Mouse (Mus musculus) regulatory T cell (primary cell): Measurements from ENCODE around the gene Mlc1.

Experiments
- in situ Hi-C: fragments of 300-600 bp; cut with MboI, MseI; formaldehyde crosslinking; loops from one replicate; pipeline ENCODE4 v1.15.1; 2025; ENCODE audit warnings: high pct_unique_total_duplicates

Mlc1 gene

DNA sequence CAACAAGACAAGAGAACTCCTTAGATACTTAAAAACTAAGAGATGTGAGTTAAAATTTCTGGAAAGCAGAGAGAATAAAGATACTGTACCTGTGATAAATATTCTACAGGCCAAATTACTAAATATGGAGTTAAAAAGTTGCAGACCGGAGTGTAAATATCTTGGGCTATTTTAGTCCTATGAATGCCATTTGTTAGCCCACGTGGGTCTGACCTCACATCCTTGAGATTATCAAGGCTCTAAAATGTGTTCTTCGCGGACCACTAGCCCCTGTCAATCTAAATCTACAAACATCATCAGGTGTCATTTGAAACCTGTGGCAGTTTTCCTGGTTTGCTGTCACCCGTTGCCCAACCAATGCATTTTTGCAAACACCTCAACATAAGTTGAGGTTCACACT, 36.0 kb downstream of the Mlc1 start:
- in situ Hi-C loops = no loop called here

DNA sequence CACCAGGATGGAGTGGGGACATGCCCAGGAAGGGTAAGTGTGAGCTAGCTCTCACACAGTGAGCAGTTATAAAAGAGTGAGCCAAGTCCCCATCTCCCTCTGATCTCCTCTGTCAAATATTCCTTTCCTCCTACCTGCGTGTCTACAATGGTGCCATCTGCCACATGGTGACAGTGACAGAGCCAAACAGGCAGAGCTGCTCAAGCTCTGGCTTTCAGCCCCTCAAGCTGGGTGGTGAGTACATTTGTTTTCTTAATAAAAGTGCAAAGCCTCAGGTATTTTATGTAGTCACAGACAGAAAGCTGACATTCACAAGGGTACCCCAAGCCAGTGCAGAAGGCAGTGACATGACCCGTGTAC, 41.5 kb downstream of the Mlc1 start:
- in situ Hi-C loops = no loop called here

DNA sequence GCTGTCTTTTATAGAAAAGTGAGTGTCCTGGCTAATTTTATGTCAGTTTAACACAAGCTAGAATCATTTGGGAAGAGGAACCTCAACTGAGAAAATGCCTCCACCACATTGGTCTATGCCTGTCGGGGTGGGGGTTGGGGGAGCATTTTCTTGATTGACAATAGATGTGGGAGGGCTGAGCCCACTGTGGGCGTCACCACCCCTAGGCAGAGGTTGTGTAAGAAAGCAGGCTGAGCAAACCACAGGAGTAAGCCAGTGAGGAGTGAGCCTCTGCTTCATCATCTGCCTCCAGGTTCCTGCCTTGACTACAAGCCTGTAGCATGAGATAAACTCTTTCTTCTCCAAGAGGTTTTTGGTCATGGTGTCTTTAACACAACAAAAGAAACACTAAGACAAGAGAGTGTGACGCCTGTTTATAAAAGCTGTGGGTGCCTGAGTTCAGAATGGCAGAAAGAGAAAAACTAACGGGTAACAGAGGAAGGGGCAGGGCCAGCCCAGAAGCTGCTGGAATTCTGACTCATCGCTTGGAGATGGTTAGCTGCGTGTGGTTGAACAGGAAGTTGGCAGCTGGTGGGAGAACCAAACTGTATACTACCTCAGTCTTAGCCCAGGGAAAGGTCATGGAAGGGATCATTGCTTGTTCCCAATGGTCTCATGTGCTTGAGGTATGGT, 42.1 kb downstream of the Mlc1 start:
- in situ Hi-C loops = no loop called here

- in situ Hi-C loops = no loop called here
Measured at GRCm38 (mm10) chr15:88934141-88934540, 44.7 kb downstream of the Mlc1 start.

DNA sequence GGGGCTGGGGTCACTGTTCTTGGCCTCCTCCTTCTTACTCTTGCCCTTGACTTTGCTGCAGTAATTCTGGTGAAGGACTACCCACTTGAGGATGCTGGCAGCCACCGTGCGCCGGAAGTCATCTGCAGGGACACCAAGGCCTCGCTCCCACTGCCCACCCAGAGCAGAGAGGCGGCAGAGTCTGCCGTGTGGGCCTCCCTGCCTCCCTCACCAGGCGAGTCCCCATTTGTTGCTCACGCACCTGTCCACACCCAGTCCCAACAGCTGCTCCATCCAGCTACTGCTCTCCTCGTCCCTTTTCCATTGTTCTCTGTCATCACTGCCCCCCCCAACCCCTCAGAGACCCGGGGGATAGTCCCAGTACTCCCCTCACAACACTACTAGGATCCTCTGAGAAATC, 46.1 kb downstream of the Mlc1 start:
- in situ Hi-C loops = no loop called here

- in situ Hi-C loops = loop anchor here (5.0 kb wide), 1 partner anchor 95 kb away; no protein-coding TSS in a partner anchor
Measured at GRCm38 (mm10) chr15:88921992-88922310, 56.9 kb downstream of the Mlc1 start.

DNA sequence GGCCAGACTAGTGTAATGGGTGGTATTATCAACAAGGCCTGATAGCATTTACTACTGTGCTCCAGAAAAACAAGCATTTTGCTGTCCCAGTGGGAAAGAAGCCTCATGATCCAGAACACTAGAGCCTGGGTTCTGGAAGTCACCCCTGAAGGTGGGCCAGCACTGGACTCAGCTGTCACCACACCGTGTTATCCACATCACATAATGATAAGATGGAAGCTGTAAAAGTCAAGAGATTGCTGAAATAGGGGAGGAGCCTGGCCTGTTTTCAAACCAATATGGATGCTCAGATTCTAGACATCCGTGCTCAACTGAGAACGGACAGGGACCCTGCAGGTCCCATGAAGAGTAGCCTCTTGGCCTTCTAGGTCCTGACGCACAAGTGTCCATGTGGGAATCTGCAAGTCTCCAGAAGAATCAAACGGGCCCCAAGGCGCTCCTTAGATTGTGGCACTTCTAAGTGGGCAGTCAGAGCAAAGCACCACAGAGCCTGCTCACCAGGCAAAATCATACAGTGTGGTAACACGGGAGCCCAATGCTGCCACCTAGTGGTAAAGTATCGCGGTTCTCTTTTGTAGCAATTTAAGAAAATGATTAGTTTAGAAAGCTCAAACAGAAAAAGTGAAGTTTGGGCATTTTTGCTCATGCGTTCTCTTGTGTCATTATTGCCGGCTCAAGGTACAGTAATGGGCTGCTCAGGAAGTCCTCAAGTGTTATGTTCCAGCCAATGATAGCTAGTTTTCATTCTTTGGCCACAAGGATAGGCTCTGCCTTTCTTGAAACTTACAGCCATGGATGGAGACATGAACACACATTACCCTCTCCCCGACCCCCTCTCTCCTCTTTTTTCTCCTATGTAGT, 57.4 kb downstream of the Mlc1 start:
- in situ Hi-C loops = loop anchor here (5.0 kb wide), 1 partner anchor 94 kb away; no protein-coding TSS in a partner anchor

GRCm38 (mm10) chr15:88920065-88920464, 58.7 kb downstream of the Mlc1 start:
- in situ Hi-C loops = loop anchor here (5.0 kb wide), 1 partner anchor 93 kb away; no protein-coding TSS in a partner anchor

DNA sequence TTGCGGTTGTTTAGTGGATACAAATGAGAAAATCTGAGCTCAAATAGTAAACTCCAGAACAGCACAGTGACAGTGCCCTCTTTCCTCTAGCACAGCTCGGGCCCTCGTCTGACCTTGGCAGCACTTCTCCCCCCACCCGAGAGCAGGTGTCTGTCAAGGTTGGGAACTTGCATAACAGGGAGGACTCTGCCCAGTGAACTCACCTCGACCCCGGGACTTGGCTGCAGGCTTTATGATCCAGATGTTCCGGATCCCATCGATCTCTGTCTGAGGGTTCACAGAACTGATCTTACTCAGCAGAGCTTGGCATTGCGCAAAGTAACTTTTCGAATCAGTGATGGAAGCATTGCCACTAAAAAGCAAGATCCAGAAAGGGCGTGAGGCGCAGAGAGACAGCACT, 59.5 kb downstream of the Mlc1 start:
- in situ Hi-C loops = no loop called here

DNA sequence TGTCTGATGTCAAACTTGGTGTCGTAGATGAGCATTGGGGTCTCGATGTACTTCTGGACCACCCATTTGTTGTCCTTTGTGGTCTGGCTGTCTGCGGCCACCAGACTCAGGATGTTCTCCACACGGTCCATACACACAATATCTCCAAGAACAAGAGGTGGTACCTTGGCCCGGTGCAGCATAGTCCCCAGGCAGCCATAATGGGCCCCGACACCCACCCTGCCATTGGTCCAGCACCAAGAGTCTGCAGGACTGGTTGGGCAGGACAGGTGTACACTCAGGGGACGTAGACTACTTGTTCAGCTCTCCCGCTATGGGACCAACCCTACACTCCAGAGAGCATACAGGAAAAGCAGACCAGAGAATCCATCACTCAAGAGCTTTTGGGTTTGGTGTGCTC, 61.7 kb downstream of the Mlc1 start:
- in situ Hi-C loops = no loop called here

DNA sequence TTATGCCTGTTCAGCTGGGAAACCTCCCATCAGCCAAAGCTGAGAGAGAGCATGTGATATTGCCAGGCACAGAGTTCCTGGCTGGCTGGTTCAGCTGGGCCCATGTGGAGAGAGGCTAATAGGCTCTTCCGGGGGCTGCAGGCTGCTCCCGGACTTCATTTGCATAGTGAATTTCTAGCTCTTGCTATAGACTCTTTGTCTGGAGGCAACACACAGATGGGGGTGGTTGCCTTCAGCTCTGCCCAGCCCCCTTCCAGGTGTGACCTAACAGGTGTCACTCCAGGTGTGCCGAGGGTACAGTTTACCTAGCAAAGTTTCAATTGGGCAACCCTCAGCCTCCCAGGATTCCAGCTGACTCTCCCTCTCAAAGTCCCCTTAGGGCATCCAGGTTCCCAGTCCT, 62.4 kb downstream of the Mlc1 start:
- in situ Hi-C loops = no loop called here

GRCm38 (mm10) chr15:88915046-88915445, 63.8 kb downstream of the Mlc1 start:
- in situ Hi-C loops = no loop called here

GRCm38 (mm10) chr15:88906347-88906746, 72.5 kb downstream of the Mlc1 start:
- in situ Hi-C loops = no loop called here
